Mouse (Mus musculus) right cerebral cortex, postnatal 10 days (tissue): ENCODE measurements at regions not wholly inside any gene's neighbourhood (a gene's known extent, or its start where the extent isn't known, plus 50 kb on each side); places are given as distances from the start of the nearest gene placed in this dataset.
A peak's percentile ranks its signal among the peaks of the same experiment; 100 is the strongest.
"Not testable (repeated sequence)": the region's sequence is repeated elsewhere in the genome, so short reads cannot be mapped to it uniquely, and the experiment has no call there.

Experiments used
- DNase-seq, 2 experiments: peaks; one replicate each; pipeline ENCODE4 v3.0.0; 2021; ENCODE audit warnings: low spot score in 2 of 2

DNA sequence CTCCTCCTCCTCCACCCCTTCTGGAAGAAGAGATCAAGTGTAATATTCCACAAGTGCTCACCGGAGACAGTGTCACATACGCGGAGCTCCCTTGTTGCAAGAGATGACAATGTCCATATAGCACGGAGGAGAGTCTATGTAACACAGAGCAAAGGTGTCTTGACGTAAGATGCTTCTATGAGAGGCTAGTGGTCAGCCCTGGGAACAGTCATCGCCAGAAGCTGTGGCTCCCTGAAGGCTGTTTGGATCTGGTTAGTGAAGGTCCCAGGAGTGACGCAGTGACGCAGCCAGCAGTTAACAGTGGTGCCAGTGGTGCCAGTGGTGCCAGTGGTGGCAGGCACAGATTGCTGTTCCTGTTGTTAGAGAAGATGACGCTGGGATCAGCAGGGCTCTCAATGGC is 66.9 kb downstream of the Twistnb start:
- no peak for DNase-seq

DNA sequence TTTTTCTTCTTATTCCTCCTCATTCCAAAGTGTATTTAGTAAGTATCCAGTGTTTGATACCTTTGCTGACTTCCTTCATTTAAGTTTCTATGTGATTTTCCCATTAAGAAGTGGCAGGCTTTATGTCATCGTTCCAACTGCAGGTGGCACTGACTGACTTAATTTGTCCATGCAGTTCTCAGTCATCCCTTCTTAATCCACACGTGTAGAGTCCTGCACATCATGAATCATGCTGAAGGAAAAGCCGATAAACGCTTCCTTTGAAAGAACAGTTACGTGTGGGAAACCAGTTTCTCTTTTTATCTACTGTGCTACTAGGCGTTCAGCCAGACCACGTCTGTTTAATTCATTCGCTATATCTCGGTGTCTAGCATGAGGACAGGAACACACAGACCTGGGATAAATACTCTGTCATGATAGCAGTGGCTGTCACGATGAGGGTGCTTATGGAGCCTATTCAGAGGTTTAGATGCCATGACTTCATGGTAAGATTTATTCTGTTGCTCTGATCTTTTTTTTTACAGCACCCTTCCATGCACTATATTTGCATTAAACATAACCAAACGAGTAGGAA is 68.0 kb downstream of the Twistnb start:
- DNase-seq, result peak; percentile 23 to 36

DNA sequence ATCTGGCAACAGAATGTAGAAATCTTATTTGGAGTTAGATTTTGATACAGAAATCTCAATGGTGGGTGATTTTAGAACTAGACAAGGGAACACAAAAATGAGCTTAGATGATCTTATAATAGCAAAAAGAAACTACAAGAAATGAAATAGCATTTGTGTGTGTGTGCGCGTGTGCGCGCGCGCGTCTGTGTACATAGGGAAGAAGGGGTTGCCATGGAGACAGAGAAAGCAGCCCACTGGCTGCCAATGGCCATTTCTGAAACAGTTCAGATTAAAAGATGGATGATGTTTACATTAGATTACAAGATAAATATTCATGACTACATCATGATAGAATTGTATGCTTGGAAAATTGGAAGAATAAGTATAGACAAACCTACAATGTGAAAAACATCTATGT is 112.1 kb downstream of the Twistnb start:
- peak; percentile 58 to 71 for DNase-seq

DNA sequence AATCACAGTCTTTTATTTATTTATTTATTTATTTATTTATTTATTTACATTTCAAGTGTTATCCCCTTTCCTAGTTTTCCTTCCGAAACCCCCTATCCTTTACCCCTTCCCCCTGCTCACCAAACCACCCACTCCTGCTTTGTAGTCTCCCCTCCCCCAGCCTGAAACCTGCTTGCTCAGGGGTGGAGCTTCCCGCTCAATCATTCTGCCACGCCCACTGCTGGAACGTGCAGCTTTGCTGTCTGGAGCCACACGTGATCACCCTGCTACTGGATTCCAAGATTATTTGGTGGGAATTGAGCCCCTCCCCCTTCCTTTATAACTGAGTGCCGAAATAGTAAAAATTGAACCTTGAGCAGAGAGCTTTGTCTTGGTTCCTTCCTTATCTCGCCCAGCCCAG is 122.2 kb downstream of the Twistnb start:
- DNase-seq, result not testable (repeated sequence)

DNA sequence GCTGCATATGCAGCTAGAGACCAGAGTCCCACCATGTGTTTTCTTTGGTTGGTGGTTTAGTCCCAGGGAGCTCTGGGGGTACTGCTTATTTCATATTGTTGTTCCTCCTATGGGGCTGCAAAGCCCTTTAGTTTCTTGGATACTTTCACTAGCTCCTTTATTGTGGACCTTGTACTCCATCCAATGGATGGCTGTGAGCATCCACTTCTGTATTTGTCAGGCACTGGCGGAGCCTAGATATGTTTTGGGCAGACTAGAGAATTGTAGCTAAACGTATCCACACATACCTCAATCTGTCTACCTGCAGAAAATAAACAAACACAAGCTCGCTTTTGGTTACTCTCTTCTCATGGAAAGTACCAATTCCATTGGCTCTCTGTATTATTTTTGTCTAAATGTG is 122.8 kb downstream of the Twistnb start:
- no peak for DNase-seq

DNA sequence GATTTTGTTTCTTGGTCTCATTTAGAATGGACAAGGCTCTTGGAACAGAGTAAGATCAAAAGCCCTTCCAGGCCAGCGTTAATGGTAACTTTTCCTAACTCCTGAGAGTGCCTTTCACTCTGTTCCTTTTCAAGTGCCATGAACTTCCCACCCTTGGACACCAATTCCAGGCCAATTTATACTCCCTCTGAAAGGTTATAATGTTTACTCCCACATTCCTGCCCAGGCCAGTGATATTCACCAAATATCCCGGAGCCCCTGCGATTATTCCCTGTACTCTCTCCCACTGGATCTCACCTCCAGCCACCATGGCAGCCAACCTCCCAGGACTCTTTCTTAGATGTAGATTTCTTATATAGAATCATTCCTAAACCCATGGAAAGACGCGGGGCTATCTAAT is 123.2 kb downstream of the Twistnb start:
- DNase-seq, result no peak

DNA sequence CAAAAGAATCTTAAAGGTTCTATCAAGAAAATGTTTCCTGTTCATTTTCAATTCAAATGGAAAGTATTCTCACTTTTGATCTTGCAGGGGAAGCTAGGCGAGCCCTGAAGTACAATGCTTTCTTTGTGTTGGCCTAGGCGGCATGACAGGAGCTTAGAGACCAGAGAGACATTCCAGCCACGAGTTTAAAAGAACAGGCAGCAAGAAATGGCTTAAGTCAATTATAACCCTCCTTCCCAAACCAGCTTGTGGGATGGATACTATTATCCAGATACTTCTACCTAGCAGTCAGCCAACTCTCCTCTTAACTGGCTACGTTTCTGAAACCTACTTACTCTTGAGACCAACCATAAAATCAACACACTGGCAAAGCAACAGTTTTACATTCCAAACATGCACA is 124.3 kb downstream of the Twistnb start:
- no peak for DNase-seq

DNA sequence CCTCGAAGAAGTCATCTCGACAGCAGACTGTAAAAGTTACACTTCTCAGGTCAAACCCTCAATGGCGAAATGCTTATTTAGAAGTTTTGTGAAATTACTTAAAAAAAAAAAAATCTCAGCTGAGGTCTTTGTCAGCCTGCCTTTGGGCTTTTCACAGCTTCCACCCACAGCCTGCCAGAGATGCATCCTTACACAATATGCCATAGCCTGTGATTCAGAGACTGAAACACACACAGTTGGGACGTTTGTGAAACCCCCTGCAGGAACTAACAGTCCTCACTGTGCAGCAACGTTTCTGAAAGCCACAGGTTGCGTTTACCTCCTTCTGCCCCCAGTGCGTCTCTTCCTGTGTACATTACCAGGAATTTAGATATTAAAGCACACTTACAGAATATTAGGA is 131.7 kb downstream of the Twistnb start:
- no peak for DNase-seq

DNA sequence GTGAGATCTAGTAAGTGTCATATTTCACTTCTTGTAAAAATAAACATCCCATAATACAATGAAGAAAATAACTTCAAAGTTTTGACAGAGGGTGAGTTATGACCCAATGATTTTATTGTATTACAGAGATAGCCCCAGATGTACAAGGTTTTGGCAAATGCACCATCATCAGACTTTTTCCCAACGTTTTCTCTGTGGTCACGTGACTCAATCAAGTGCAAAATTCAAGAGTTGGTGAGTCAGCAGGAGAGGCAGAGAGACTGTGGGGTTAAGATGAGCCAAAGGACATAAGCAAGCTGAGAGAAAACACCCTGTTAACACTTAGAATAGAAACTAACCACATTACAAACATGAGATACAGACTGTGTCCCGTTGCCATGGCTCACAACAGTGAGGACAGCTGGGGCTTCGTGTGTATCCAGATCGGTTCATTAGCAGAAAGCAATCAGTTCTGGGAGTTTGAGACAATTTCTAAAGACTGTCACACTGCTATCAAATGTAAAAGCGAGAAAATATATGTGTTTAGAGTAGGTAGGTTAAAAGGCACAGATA is 148.5 kb downstream of the Twistnb start:
- DNase-seq, result no peak

DNA sequence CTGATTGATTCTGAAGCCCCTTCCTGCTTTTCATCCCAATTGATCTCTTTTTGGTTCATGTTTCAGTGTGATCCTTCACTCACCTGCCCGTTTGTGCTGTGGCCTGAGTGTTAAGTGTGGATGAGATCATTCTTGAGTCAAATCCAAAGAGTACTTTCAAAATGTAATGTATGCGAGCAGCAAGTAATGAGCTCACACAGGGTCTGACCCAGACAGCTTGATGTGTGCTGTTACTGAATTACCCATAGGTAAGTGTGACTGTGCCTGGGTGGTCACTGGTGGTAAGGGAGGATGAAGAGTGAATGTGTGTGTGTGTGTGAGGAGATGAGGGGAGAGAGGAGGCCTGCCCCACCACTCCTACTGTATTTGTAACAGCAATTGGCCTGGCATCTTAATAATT is 151.4 kb downstream of the Twistnb start:
- no peak for DNase-seq

DNA sequence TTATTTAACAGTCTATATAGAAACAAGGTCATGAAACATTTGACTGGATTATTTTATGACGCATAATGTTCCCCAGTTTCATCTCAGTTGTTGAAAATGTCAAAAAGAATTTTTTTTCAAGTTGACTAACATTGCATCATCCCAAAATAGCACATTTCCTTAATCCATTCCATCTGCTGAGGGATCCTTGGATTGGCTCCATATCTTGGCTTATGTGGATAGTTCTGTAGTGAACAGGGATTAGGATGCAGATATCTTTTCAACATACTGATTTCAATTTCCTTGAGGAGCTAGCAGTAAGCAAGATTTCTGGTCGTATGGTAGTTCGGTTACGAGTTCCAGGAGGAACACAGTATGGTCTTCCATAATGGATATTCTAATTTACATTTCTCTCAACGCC is 161.6 kb downstream of the Twistnb start:
- no peak for DNase-seq

DNA sequence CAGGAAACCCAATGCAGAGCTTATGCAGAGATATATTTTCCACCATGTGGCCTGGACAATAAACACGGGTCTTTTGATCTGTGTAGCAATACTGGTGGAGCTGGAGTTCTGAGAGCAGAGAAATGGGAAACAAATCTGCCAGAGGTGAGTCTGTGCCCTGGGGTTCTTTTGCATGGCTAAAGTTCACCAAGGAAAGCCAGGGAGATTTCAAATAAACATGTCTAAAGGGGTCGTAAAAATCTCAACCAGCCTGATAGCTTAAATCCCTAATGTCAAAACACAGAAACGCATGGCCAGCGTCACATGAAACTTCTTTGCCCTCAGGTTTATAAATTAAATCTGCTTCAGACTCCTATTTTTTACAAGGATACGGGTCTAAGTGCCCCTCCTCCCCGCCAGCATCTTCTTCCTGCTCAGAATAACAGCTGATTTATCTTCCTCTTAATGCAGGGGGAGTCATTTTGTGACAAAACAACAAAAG is 163.0 kb downstream of the Twistnb start:
- no peak for DNase-seq

DNA sequence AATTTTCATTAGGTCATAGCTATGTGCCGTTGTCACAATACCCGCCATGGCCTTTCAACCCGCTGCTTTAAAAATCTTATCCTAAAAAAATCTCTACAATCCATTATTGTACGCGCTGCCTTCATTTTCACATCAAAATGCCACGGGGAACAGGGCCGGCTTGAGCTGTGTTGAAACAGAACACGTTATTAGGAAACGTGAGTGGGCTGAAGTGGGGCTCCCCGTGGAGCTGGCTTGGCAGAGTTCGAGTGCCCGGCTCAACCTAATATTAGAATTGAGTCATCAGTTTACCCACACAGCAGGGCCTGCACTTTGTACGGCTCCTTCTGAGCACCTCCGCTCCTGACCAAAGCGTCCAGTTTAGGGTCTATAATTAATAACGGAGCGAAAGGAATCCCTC is 163.5 kb downstream of the Twistnb start:
- no peak for DNase-seq

DNA sequence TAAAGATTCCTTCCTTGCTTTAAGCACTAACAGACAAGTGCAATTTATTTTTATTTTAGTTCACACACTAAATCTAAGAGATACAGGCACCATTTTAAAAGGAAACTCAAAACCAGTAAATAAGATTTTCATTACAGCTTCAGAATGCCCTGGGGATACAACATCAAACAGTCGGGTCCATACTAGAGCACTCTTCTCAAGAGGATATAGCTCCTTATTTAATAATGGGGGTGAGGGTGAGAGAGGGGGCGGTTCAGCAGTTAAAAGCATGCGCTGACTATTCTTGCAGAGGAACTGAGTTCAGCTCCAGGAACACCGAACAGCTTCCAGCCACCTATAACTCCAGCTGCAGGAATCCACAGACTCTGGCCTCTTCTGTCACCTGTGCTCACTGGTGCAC is 164.2 kb downstream of the Twistnb start:
- no peak for DNase-seq

DNA sequence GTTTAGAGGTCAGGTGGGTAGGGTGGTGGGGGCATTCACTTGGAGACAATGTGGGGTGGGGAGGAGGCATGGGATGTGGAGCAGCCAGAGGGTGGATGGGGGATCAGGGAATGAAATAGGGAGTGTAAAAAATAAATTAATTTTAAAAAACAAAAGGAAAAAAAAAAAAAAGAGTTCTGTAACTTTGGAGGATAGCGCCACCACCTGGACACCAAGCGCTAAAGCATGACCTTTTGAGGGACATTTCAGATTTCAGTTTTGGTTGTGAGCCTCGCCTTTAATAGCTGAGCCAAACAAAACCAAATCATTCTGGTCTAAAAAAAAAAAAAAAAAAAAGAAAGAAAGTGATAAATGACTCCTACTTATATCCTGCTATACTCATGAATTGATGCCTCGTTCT is 176.0 kb downstream of the Twistnb start:
- no peak for DNase-seq

DNA sequence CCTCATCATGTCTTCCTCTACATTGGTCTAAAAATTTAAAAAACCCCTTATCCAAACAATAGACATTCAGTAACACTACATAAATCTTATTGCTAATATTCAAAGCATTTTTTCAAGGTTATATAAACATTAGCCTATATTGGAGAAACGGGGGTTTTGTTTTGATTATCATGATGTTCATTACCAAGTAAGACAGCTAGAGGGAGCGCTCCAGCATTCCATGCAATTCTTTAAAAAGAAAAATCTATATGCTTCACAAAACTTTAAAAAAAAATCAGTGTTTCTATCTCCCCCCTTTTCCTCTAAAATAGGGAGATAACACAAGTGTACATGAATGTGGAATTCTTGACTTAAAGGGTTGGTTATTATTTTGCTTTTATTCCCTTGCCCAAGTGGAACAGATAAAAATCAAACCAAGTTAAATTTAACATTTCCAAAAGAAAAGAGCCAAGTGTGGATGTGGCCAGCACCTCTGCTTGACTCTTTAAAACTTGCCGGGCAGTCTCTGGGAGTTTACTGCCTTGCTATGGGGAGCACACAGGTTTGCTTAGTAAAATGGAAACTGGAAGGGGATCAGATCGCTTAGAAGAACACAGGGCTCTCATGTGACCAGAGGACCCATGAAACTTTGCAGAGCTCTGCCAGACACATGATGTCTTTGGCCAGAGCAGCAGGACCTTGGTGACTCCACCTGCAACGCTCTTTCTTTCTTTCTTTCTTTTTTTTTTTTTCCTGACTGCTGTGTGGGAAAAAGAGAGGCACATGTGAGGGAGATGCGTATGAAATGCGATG is 178.6 kb downstream of the Twistnb start:
- no peak for DNase-seq

DNA sequence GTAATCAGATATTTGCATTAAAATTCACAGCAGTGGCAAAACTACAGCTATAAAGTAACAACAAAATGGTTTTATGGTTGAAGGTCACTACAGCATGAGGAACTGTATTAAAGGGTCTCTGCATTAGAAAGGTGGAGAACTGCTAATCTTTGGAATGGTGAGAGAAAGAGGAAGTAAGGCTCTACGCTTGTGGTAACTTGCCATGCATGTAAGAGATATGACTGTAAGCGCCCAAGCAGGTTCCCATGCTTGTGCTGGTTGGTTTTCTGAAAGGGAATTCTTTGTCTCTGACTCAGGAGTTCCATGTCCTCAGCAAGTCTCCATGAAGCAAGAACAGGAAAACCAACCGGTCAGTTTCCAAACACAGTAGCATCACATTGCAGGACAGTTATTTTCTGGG is 182.9 kb downstream of the Twistnb start:
- no peak for DNase-seq

DNA sequence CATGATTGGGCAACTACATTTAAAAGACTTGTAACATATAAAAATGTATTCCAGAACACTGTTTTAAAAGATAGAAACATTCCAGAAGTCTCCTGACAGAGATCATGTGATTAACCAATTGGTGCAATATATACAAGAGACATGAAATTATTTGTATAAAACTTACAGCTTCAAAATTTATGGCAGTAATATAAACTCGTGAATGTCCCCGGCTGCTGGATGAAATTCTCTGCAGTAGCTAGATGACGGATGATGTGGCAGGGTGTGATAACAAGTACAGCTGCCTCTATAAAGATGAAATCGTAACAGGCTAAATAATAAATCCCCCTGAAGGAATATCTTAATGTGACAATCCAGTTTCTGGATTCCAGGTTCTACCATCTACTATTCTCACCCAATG is 191.0 kb downstream of the Twistnb start:
- no peak for DNase-seq

DNA sequence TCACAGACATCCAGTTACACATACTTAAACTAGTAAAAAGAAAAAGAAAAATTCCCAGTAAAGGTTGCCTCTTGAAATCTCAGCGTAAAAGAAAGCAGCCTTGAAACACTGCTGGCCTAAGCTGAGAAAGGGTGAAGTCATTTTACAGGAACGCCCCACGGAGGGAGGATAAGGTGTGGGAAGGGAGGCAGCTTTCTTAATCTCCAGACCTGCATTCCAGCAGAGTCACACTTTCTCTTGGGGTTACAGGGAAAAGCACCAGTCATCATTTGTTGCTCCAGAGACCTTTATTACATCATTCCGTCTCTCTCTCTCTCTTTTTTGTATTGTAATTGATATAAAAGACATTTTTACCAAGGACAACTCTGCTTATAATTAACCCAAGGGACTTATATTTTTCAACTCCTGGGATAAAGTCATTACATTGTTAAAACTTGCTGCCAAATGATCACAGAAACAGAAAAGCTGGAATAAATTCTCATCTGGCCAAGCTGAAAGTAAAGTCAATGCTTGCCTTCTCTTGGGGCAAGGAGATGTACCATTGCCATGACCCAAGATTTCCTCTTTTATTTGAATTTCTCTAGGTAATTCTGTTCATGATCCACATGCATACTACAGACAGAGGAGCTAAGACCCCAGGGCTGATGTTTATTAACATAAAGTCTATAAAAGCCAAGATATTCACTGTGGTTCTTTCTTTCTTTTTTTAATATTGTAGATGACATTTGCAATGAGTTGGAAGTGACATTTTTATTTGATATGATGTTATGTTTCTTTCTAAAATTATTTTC is 196.9 kb downstream of the Twistnb start:
- DNase-seq, result no peak

DNA sequence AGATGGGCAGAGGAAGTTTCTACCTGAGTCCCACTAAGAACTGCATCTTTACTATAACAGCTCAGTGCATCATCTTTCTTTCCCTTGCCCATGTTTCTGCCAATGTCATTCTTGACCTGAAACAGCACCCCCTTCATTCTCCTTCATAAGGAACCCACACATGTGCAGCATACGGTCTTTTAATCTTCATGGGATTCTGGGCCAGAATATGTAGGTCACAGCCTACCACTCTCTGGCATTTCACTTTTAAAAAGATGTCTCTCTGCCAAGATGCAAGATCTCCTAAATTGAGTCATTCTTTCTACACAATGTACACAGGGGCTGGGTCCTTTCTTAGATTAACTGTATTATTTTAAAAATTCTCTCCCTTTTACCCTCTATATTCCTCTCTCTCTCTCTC is 223.2 kb downstream of the Twistnb start:
- DNase-seq, result no peak

DNA sequence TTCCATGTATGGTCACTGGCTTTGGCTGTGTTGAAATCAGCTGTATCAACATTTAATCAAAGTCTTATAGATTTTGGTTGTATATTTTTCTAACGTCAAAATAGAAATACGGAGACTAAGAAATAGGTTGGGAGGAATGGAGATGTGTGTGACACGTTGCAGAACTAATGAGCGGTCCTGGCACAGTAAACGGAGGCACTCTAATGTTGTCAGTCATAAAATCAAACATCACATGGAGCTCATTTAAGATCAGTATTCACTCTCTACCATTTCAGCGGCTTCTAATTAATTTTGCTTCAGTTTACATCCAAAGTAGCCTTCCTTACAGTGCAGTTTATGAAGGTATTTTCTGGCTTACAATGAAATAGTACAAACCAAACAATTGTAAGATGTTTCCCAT is 246.1 kb downstream of the Twistnb start:
- DNase-seq, result no peak

DNA sequence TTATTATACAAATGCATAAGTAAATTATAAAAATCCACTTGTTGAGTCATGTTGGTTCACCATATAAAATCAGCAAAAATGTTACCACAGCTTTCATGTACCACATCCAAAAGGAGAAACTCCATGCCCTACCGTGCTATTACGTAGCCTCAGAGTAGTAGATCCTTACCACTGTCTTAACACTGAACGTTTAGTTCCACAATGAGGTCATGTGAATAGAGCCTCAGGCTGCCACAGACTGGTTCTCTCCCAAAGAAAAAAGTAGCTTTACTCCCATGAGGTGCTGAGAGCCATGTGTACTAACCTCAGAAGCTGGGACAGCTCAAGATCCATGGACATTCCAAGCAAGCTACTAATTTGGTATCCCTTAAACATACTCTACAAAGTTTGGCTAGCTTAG is 235.4 kb upstream of the Ferd3l start:
- no peak for DNase-seq

DNA sequence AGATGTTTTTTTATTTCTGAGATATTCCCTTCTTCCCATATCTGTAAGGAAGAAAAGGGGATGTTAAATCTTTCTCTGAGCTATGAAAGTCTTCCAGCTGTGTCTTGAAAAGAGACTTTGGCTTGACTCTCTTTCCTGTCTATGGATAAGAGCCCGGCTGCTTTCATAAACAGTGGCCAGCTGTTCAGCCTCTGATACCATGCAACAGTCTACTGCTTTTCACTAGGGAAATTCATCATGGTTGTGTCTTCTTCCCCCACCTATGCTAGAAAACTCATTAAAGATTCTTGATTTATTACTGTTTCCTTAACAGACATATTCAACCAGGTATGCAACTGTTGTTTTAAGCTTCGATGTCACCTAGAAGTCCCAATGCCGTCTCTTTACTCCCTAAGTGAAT is 213.8 kb upstream of the Ferd3l start:
- DNase-seq, result no peak
